Mouse (Mus musculus): ENCODE results near the gene Mlx. TPM values are rescaled to one million over a fixed set of nuclear protein-coding genes. Genes with fewer than 3 reads are reported as not detected.

Mlx gene
- polyA plus RNA-seq, 1 experiment from 2014 or later, result 57.4 TPM

- H3K4me2 ChIP-seq (ENCODE audit: low read depth, low read length), result no peak overlapping the region
- peaks cover 9% of the 10 kb centered on the region; the same call in 1 of the 2 replicates for H3K36me3 ChIP-seq (ENCODE audit: control insufficient read depth, insufficient read depth, low read length)
- no peaks in the 10 kb centered on the region for H3K9me3 ChIP-seq (replicated peaks; ENCODE audit: control insufficient read depth, low read length)
- no peaks in the 10 kb centered on the region for H3K27me3 ChIP-seq (ENCODE audit: control insufficient read depth, insufficient read depth, low read length)
- peak overlapping the region; percentile 91 for H3K27ac ChIP-seq (ENCODE audit: low read length)
- 69% methylated on average over 10 of the region's 10 CpGs for WGBS
- H3K9ac ChIP-seq (ENCODE audit: low read length), result peak overlapping the region; percentile 50
- H3K4me1 ChIP-seq (ENCODE audit: control insufficient read depth, insufficient read depth, low read length), result peaks cover 30% of the 10 kb centered on the region
- H3K4me3 ChIP-seq (replicated peaks; ENCODE audit: low read length), result no peak overlapping the region
- peak; percentile 54; the same call in 1 of the 2 replicates for ATAC-seq (ENCODE audit: insufficient read depth, low FRiP score)
Measured at GRCm38 (mm10) chr11:101052751-101053473, 34.2 kb upstream of the Mlx start.

GRCm38 (mm10) chr11:101053974-101054373, 33.1 kb upstream of the Mlx start:
- Histone ChIP-seq H3K9me3 (replicated peaks; ENCODE audit: control insufficient read depth, low read length) (no peaks in the 10 kb centered on the region), H3K27me3 (ENCODE audit: control insufficient read depth, insufficient read depth, low read length) (no peaks in the 10 kb centered on the region), H3K4me2 (ENCODE audit: low read depth, low read length) (no peak overlapping the region), H3K27ac (ENCODE audit: low read length) (peak overlapping the region; percentile 91; the same call in 1 of the 2 replicates), H3K36me3 (ENCODE audit: control insufficient read depth, insufficient read depth, low read length) (0 out of 2 replicates have a peak, but pooled peaks cover 5% of the 10 kb centered on the region), H3K4me3 (replicated peaks; ENCODE audit: low read length) (no peak overlapping the region), H3K4me1 (ENCODE audit: control insufficient read depth, insufficient read depth, low read length) (peaks cover 40% of the 10 kb centered on the region), H3K9ac (ENCODE audit: low read length) (no peak overlapping the region)
- WGBS, result 100% methylated on average over 1 of the region's 1 CpGs
- no peak for ATAC-seq (ENCODE audit: insufficient read depth, low FRiP score)

- Histone ChIP-seq H3K27me3 (ENCODE audit: control insufficient read depth, insufficient read depth, low read length) (no peaks in the 10 kb centered on the region), H3K4me1 (ENCODE audit: control insufficient read depth, insufficient read depth, low read length) (peaks cover 51% of the 10 kb centered on the region), H3K4me3 (replicated peaks; ENCODE audit: low read length) (no peak overlapping the region), H3K36me3 (ENCODE audit: control insufficient read depth, insufficient read depth, low read length) (0 out of 2 replicates have a peak, but pooled peaks cover 5% of the 10 kb centered on the region), H3K4me2 (ENCODE audit: low read depth, low read length) (no peak overlapping the region), H3K9me3 (replicated peaks; ENCODE audit: control insufficient read depth, low read length) (no peaks in the 10 kb centered on the region), H3K9ac (ENCODE audit: low read length) (no peak overlapping the region), H3K27ac (ENCODE audit: low read length) (no peak overlapping the region)
- WGBS, result 78% methylated on average over 14 of the region's 14 CpGs
- ATAC-seq (ENCODE audit: insufficient read depth, low FRiP score), result no peak
Measured at GRCm38 (mm10) chr11:101055418-101055817, 31.7 kb upstream of the Mlx start.

- Histone ChIP-seq H3K4me3 (replicated peaks; ENCODE audit: low read length) (no peak overlapping the region), H3K9me3 (replicated peaks; ENCODE audit: control insufficient read depth, low read length) (no peaks in the 10 kb centered on the region), H3K4me1 (ENCODE audit: control insufficient read depth, insufficient read depth, low read length) (peaks cover 64% of the 10 kb centered on the region), H3K9ac (ENCODE audit: low read length) (peak overlapping the region; percentile 22), H3K27ac (ENCODE audit: low read length) (peak overlapping the region; percentile 97), H3K27me3 (ENCODE audit: control insufficient read depth, insufficient read depth, low read length) (no peaks in the 10 kb centered on the region), H3K4me2 (ENCODE audit: low read depth, low read length) (no peak overlapping the region), H3K36me3 (ENCODE audit: control insufficient read depth, insufficient read depth, low read length) (0 out of 2 replicates have a peak, but pooled peaks cover 5% of the 10 kb centered on the region)
- ATAC-seq (ENCODE audit: insufficient read depth, low FRiP score), result peak; percentile 80; the same call in 1 of the 2 replicates
- 13% methylated on average over 8 of the region's 8 CpGs for WGBS
Measured at GRCm38 (mm10) chr11:101056885-101057284, 30.2 kb upstream of the Mlx start.

- H3K9ac ChIP-seq (ENCODE audit: low read length), result 0 out of 2 replicates have a peak overlapping the region, but pooled peaks have one; percentile 22
- no peak overlapping the region for H3K4me2 ChIP-seq (ENCODE audit: low read depth, low read length)
- ATAC-seq (ENCODE audit: insufficient read depth, low FRiP score), result no peak
- H3K4me3 ChIP-seq (replicated peaks; ENCODE audit: low read length), result no peak overlapping the region
- peaks cover 68% of the 10 kb centered on the region for H3K4me1 ChIP-seq (ENCODE audit: control insufficient read depth, insufficient read depth, low read length)
- no peaks in the 10 kb centered on the region for H3K9me3 ChIP-seq (replicated peaks; ENCODE audit: control insufficient read depth, low read length)
- 0 out of 2 replicates have a peak, but pooled peaks cover 5% of the 10 kb centered on the region for H3K36me3 ChIP-seq (ENCODE audit: control insufficient read depth, insufficient read depth, low read length)
- WGBS, result 28% methylated on average over 5 of the region's 5 CpGs
- H3K27me3 ChIP-seq (ENCODE audit: control insufficient read depth, insufficient read depth, low read length), result no peaks in the 10 kb centered on the region
- H3K27ac ChIP-seq (ENCODE audit: low read length), result peak overlapping the region; percentile 99
Measured at GRCm38 (mm10) chr11:101057860-101058259, 29.2 kb upstream of the Mlx start.

- WGBS, result 41% methylated on average over 5 of the region's 5 CpGs
- H3K9ac ChIP-seq (ENCODE audit: low read length), result peak overlapping the region; percentile 28; the same call in 1 of the 2 replicates
- no peaks in the 10 kb centered on the region for H3K27me3 ChIP-seq (ENCODE audit: control insufficient read depth, insufficient read depth, low read length)
- H3K36me3 ChIP-seq (ENCODE audit: control insufficient read depth, insufficient read depth, low read length), result 0 out of 2 replicates have a peak, but pooled peaks cover 5% of the 10 kb centered on the region
- H3K4me1 ChIP-seq (ENCODE audit: control insufficient read depth, insufficient read depth, low read length), result peaks cover 76% of the 10 kb centered on the region
- ATAC-seq (ENCODE audit: insufficient read depth, low FRiP score), result no peak
- no peak overlapping the region for H3K4me2 ChIP-seq (ENCODE audit: low read depth, low read length)
- H3K27ac ChIP-seq (ENCODE audit: low read length), result peak overlapping the region; percentile 99
- no peak overlapping the region for H3K4me3 ChIP-seq (replicated peaks; ENCODE audit: low read length)
- no peaks in the 10 kb centered on the region for H3K9me3 ChIP-seq (replicated peaks; ENCODE audit: control insufficient read depth, low read length)
Measured at GRCm38 (mm10) chr11:101058726-101059125, 28.4 kb upstream of the Mlx start.

GRCm38 (mm10) chr11:101059473-101059872, 27.6 kb upstream of the Mlx start:
- no peak overlapping the region for H3K4me3 ChIP-seq (replicated peaks; ENCODE audit: low read length)
- no peak overlapping the region for H3K4me2 ChIP-seq (ENCODE audit: low read depth, low read length)
- peaks cover 84% of the 10 kb centered on the region for H3K4me1 ChIP-seq (ENCODE audit: control insufficient read depth, insufficient read depth, low read length)
- WGBS, result 79% methylated on average over 10 of the region's 10 CpGs
- H3K27ac ChIP-seq (ENCODE audit: low read length), result peak overlapping the region; percentile 99
- no peaks in the 10 kb centered on the region for H3K27me3 ChIP-seq (ENCODE audit: control insufficient read depth, insufficient read depth, low read length)
- H3K9me3 ChIP-seq (replicated peaks; ENCODE audit: control insufficient read depth, low read length), result no peaks in the 10 kb centered on the region
- peak overlapping the region; percentile 57 for H3K9ac ChIP-seq (ENCODE audit: low read length)
- no peaks in the 10 kb centered on the region for H3K36me3 ChIP-seq (ENCODE audit: control insufficient read depth, insufficient read depth, low read length)
- ATAC-seq (ENCODE audit: insufficient read depth, low FRiP score), result no peak

GRCm38 (mm10) chr11:101060126-101060525, 27.0 kb upstream of the Mlx start:
- H3K9me3 ChIP-seq (replicated peaks; ENCODE audit: control insufficient read depth, low read length), result no peaks in the 10 kb centered on the region
- no peaks in the 10 kb centered on the region for H3K27me3 ChIP-seq (ENCODE audit: control insufficient read depth, insufficient read depth, low read length)
- peaks cover 86% of the 10 kb centered on the region for H3K4me1 ChIP-seq (ENCODE audit: control insufficient read depth, insufficient read depth, low read length)
- peak overlapping the region; percentile 99 for H3K27ac ChIP-seq (ENCODE audit: low read length)
- H3K4me3 ChIP-seq (replicated peaks; ENCODE audit: low read length), result no peak overlapping the region
- H3K36me3 ChIP-seq (ENCODE audit: control insufficient read depth, insufficient read depth, low read length), result no peaks in the 10 kb centered on the region
- H3K4me2 ChIP-seq (ENCODE audit: low read depth, low read length), result no peak overlapping the region
- H3K9ac ChIP-seq (ENCODE audit: low read length), result peak overlapping the region; percentile 57
- peak; percentile 22; the same call in 1 of the 2 replicates for ATAC-seq (ENCODE audit: insufficient read depth, low FRiP score)
- WGBS, result 34% methylated on average over 8 of the region's 8 CpGs

GRCm38 (mm10) chr11:101061049-101061448, 26.0 kb upstream of the Mlx start:
- H3K9me3 ChIP-seq (replicated peaks; ENCODE audit: control insufficient read depth, low read length), result no peaks in the 10 kb centered on the region
- no peaks in the 10 kb centered on the region for H3K36me3 ChIP-seq (ENCODE audit: control insufficient read depth, insufficient read depth, low read length)
- ATAC-seq (ENCODE audit: insufficient read depth, low FRiP score), result no peak
- H3K4me3 ChIP-seq (replicated peaks; ENCODE audit: low read length), result no peak overlapping the region
- no peaks in the 10 kb centered on the region for H3K27me3 ChIP-seq (ENCODE audit: control insufficient read depth, insufficient read depth, low read length)
- H3K4me2 ChIP-seq (ENCODE audit: low read depth, low read length), result no peak overlapping the region
- peaks cover 81% of the 10 kb centered on the region for H3K4me1 ChIP-seq (ENCODE audit: control insufficient read depth, insufficient read depth, low read length)
- 0 out of 2 replicates have a peak overlapping the region, but pooled peaks have one; percentile 64 for H3K9ac ChIP-seq (ENCODE audit: low read length)
- H3K27ac ChIP-seq (ENCODE audit: low read length), result peak overlapping the region; percentile 99
- WGBS, result 81% methylated on average over 5 of the region's 5 CpGs
